Mouse (Mus musculus): Measurements from ENCODE around the gene Zfp574. TPM values are rescaled to one million over a fixed set of nuclear protein-coding genes. Genes with fewer than 3 reads are reported as not detected.
A peak's percentile ranks its signal among the peaks of the same experiment; 100 is the strongest.

Zfp574 gene
- polyA plus RNA-seq, 1 experiment = 36.6 TPM

DNA sequence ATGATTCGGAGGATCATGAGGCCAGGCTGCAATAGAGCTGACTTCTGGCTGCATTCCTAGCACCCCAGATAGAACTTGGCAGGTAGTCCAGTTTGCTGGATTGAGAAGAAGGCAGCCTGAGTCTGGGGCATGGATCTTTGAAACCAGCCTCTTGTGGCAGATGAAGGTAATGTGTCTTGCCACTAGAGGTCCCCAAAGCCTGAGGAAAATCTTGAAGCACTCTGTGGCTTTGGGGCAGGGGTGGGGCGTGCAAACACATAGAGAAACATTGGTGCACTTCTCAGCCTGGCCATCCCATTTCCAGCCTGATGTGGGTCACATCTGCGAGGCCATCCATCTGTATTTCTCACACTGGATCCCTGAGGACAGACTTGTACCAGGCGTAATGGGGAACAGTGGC lies 10.1 kb downstream of the Zfp574 start:
- peaks cover 6% of the 10 kb centered on the region; the same call in 1 of the 2 replicates for H3K4me1 ChIP-seq (ENCODE audit: control insufficient read depth, insufficient read depth, low read length)
- TF ChIP-seq CTCF (IDR thresholded peaks at IDR 0.05; ENCODE audit: extremely low read depth, insufficient read depth, low read length) = peak; percentile 57
- TF ChIP-seq POLR2A (IDR thresholded peaks at IDR 0.05; ENCODE audit: extremely low read depth, insufficient read depth, low read length) = no peak
- H3K4me3 ChIP-seq (ENCODE audit: insufficient read depth, low read length) = no peak overlapping the region
- H3K27ac ChIP-seq (ENCODE audit: insufficient read depth, low read length) = no peak overlapping the region

DNA sequence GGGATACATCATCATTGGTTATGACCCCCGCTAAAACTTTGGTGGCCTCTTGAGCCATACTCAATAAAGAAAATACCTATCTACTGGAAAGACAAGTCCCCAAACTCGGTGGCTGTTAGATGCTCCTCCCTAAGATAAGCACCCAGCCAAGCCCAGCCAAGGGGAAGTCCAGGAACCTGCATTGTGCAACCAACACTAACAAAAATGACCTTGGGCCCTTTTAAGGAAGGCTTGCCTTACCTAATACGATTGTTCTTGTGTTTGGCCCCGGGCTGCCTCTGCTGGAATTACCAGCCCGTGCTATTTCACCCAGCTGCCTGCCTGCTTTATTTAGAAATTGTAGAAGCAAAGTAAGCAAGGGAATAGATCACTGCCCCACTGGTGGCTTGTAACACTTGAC lies 12.3 kb downstream of the Zfp574 start:
- Histone ChIP-seq H3K27ac (ENCODE audit: insufficient read depth, low read length) (no peak overlapping the region), H3K4me3 (ENCODE audit: insufficient read depth, low read length) (no peak overlapping the region), H3K4me1 (ENCODE audit: control insufficient read depth, insufficient read depth, low read length) (no peaks in the 10 kb centered on the region)
- no peak for TF ChIP-seq CTCF (IDR thresholded peaks at IDR 0.05; ENCODE audit: extremely low read depth, insufficient read depth, low read length)
- no peak for TF ChIP-seq POLR2A (IDR thresholded peaks at IDR 0.05; ENCODE audit: extremely low read depth, insufficient read depth, low read length)

DNA sequence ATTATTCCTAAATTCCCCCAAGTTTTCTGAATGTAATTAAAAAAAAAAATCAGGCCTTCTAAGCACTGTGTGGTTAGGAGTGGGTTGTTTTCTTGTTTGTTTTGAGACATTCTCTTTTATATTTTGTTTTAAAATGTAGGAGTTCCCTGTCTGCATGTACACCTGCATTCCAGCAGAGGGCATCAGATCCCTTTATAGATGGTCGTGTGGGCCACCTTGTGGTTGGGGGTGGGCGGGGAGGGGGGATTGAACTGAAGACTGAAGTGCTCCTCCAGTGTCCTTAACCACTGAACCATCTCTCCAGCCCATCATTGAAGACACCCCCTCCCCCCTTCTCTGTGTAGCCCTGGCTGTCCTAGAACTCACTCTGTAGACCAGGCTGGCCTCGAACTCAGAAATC lies 14.3 kb downstream of the Zfp574 start:
- Histone ChIP-seq H3K27ac (ENCODE audit: insufficient read depth, low read length) (no peak overlapping the region), H3K4me3 (ENCODE audit: insufficient read depth, low read length) (no peak overlapping the region), H3K4me1 (ENCODE audit: control insufficient read depth, insufficient read depth, low read length) (no peaks in the 10 kb centered on the region)
- peak; percentile 30; the same call in 1 of the 2 replicates for TF ChIP-seq CTCF (IDR thresholded peaks at IDR 0.05; ENCODE audit: extremely low read depth, insufficient read depth, low read length)
- TF ChIP-seq POLR2A (IDR thresholded peaks at IDR 0.05; ENCODE audit: extremely low read depth, insufficient read depth, low read length) = no peak

DNA sequence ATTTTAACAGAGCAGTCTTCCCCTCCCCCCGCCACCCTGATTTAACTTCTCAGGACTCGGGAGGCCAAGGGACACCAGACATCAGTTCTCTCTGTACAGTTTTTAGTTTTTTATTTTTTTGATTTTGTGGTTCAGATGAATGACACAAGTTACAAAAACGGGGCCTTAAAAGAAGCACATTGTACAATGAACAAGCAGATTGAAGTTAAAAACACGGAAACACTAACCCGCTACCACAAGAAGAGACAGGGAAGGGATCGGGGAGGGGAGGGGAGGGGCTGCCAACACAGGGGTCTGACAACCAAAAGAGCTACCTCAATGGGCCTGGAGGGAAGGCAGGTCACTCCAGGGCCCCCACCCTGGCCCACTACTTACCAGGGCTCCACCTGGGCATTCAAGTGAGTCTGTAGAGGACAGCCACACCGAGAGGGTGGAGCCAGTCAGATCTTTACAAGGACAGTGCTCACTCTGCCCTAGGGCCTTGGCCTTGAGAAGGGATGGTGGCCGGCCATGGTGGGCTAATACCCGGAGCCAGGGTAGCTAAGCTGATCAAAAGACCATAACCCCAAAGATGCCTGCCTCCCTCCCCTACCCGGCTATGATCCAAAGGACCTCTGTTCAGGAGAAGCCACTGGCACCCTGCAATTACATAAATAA lies 15.0 kb downstream of the Zfp574 start:
- no peak overlapping the region for H3K4me3 ChIP-seq (ENCODE audit: insufficient read depth, low read length)
- H3K27ac ChIP-seq (ENCODE audit: insufficient read depth, low read length) = no peak overlapping the region
- TF ChIP-seq CTCF (IDR thresholded peaks at IDR 0.05; ENCODE audit: extremely low read depth, insufficient read depth, low read length) = no peak
- TF ChIP-seq POLR2A (IDR thresholded peaks at IDR 0.05; ENCODE audit: extremely low read depth, insufficient read depth, low read length) = no peak
- no peaks in the 10 kb centered on the region for H3K4me1 ChIP-seq (ENCODE audit: control insufficient read depth, insufficient read depth, low read length)

DNA sequence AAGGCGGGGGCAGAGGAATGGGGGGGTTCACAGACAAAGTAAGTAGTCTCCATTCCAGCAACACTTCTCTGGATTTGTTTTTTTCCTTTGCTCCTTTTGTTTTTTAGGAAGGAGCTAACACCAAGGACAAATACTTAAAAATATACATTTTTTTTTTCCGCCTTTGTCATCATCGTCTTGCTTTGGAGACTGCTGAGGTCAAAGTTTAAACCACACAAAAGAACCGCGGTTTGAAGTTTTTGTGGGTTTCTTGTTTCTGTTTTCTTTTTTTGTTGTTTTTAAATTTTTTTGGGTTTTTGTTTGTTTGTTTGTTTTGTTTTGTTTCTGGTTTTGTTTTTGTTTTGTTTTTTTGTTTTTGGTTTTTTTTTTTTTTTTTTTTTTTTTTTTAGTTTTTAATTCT lies 15.6 kb downstream of the Zfp574 start:
- Histone ChIP-seq H3K27ac (ENCODE audit: insufficient read depth, low read length) (no peak overlapping the region), H3K4me3 (ENCODE audit: insufficient read depth, low read length) (no peak overlapping the region)
- TF ChIP-seq POLR2A (IDR thresholded peaks at IDR 0.05; ENCODE audit: extremely low read depth, insufficient read depth, low read length) (no peak), CTCF (IDR thresholded peaks at IDR 0.05; ENCODE audit: extremely low read depth, insufficient read depth, low read length) (no peak)

DNA sequence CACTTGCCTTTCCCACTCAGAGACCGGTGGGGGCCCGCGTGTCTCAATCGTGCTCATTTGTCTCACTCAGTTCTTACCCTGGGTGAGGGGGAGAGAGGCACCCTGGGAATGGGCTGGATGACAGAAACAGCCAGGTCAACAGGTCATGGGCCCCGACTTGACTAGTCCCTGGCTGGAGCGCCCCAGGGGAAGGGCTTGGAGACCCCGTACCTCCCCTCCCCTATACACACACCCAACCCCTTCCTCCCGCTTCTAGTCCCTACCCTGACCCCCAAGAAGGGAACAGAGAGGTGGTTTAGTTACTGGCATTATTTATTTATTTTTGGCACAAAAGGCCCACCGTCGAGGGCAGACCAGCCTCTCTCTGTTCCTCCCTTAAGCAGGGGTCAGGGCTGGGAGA lies 16.2 kb downstream of the Zfp574 start:
- Histone ChIP-seq H3K4me3 (ENCODE audit: insufficient read depth, low read length) (no peak overlapping the region), H3K27ac (ENCODE audit: insufficient read depth, low read length) (no peak overlapping the region), H3K4me1 (ENCODE audit: control insufficient read depth, insufficient read depth, low read length) (no peaks in the 10 kb centered on the region)
- TF ChIP-seq POLR2A (IDR thresholded peaks at IDR 0.05; ENCODE audit: extremely low read depth, insufficient read depth, low read length) (no peak), CTCF (IDR thresholded peaks at IDR 0.05; ENCODE audit: extremely low read depth, insufficient read depth, low read length) (no peak)

More for the DNA sequence above, 15.6 kb downstream of the Zfp574 start:
- H3K4me1 ChIP-seq (ENCODE audit: control insufficient read depth, insufficient read depth, low read length) = no peaks in the 10 kb centered on the region

DNA sequence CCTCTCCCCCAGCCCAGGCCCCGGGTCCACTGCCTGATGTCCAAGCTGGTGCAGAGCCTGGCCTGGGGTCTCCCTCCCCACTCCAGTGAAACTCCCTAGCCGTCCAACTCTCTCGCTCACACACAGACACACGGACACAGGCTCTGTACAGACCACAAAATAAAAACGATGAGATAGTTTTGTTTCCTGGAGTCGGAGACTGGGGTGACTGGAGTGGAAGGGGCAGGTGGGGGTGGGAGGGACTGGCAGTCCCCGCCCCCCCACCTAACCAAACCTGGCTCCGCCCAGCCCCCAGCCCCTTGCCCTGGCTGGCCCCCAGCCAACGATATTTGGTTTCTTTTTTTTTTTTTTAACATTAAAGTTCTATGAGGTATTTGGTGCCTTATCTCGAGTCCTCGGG lies 16.6 kb downstream of the Zfp574 start:
- TF ChIP-seq POLR2A (IDR thresholded peaks at IDR 0.05; ENCODE audit: extremely low read depth, insufficient read depth, low read length) = no peak
- TF ChIP-seq CTCF (IDR thresholded peaks at IDR 0.05; ENCODE audit: extremely low read depth, insufficient read depth, low read length) = no peak
- Histone ChIP-seq H3K27ac (ENCODE audit: insufficient read depth, low read length) (no peak overlapping the region), H3K4me3 (ENCODE audit: insufficient read depth, low read length) (no peak overlapping the region), H3K4me1 (ENCODE audit: control insufficient read depth, insufficient read depth, low read length) (no peaks in the 10 kb centered on the region)

DNA sequence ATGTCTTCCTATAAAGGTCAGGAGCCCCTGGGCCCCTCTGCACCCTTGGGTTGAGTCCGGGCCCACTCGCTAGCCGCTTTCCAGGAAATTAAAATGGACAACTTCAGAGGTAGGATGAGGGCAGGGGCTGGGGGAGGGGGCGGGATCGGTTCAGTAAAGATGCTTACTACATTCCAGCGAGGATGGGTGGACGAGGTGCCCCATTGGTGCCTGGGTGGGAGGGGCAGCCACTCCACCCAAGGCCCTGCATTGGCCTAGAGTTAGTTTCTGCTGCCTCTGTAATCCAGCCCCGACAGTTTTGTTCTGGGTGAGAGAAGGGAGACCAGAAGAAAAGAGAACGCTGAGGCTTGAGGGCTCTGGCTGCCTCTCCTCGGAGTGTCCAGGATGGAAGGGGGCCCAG lies 17.5 kb downstream of the Zfp574 start:
- no peaks in the 10 kb centered on the region for H3K4me1 ChIP-seq (ENCODE audit: control insufficient read depth, insufficient read depth, low read length)
- H3K4me3 ChIP-seq (ENCODE audit: insufficient read depth, low read length) = no peak overlapping the region
- no peak overlapping the region for H3K27ac ChIP-seq (ENCODE audit: insufficient read depth, low read length)
- no peak for TF ChIP-seq CTCF (IDR thresholded peaks at IDR 0.05; ENCODE audit: extremely low read depth, insufficient read depth, low read length)
- no peak for TF ChIP-seq POLR2A (IDR thresholded peaks at IDR 0.05; ENCODE audit: extremely low read depth, insufficient read depth, low read length)

DNA sequence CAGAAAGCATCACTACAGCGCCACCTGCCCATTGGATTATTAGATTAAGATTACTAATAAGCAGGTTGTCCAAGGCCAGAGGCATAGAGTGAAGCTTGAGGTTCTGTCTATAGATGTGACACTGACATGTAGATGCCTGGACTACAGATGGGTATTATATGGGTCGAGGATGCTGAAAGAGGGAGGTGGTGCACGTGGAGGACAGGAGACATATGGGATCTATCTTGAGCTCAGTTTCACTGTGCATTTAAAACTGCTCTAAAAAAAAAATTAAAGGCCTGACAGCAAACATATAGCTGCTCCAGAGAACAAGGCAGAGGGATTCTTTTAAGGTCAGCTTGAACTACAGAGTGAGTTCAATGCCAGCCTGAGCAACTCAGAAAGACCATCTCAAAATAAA lies 25.8 kb downstream of the Zfp574 start:
- Histone ChIP-seq H3K4me3 (ENCODE audit: insufficient read depth, low read length) (no peak overlapping the region), H3K4me1 (ENCODE audit: control insufficient read depth, insufficient read depth, low read length) (no peaks in the 10 kb centered on the region), H3K27ac (ENCODE audit: insufficient read depth, low read length) (no peak overlapping the region)
- TF ChIP-seq POLR2A (IDR thresholded peaks at IDR 0.05; ENCODE audit: extremely low read depth, insufficient read depth, low read length) (no peak), CTCF (IDR thresholded peaks at IDR 0.05; ENCODE audit: extremely low read depth, insufficient read depth, low read length) (no peak)

DNA sequence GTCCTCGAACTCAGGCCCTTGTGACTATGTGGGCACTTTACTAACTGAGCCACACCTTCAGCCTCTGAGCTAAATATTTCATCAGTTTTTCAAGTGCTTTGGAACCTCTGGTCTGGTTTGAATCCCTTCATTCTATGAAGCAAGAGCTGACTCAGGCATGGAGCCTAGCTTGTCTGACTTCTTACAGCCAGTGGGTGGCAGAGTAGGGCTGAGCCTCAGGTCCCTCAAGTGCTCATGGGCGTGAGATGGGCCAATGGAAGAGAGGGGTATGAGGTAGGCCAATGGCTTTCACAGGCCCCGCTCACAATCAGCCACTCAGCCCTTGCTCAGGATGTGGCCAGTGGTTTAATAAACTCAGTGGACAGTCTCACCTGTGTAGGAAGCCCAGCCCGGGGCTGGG lies 27.2 kb downstream of the Zfp574 start:
- no peak for TF ChIP-seq POLR2A (IDR thresholded peaks at IDR 0.05; ENCODE audit: extremely low read depth, insufficient read depth, low read length)
- TF ChIP-seq CTCF (IDR thresholded peaks at IDR 0.05; ENCODE audit: extremely low read depth, insufficient read depth, low read length) = peak; percentile 23; the same call in 1 of the 2 replicates
- no peaks in the 10 kb centered on the region for H3K4me1 ChIP-seq (ENCODE audit: control insufficient read depth, insufficient read depth, low read length)
- H3K4me3 ChIP-seq (ENCODE audit: insufficient read depth, low read length) = no peak overlapping the region
- H3K27ac ChIP-seq (ENCODE audit: insufficient read depth, low read length) = no peak overlapping the region

Measured in cortical plate, adult 2 months (tissue).